Mouse (Mus musculus) brain, adult 2 months (tissue): ENCODE data around the gene Tcl1b5.
"Not testable (repeated sequence)": the region's sequence is repeated elsewhere in the genome, so short reads cannot be mapped to it uniquely, and the experiment has no call there.

Experiments used
- DNase-seq: peaks from one replicate; pipeline ENCODE4 v3.0.0; 2011; ENCODE audit warnings: low read depth, low spot score

Gene Tcl1b5

DNA sequence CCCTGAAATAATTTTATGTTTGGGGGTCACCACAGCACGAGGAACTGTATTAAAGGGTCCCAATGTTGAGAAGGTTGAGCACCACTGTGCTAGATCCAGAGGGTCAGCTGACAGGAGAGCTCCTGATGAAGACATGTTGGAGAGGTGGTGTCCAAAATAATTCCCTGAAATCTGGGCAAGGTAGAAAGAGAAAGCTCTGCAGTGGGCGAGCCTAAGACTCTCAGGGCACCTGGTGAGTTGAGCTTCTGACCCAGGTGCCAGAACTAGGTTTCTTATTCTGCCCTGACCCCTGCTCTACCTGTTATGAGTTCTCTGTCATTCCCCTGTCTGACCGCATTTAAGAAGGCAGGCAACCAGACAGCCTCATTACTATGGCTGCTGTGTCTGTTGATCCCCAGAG is at the start of gene Tcl1b5:
TSS of gene Tcl1b5 (plus strand) at position 301 of the 400 bp plus-strand sequence.
- not testable (repeated sequence) for DNase-seq

DNA sequence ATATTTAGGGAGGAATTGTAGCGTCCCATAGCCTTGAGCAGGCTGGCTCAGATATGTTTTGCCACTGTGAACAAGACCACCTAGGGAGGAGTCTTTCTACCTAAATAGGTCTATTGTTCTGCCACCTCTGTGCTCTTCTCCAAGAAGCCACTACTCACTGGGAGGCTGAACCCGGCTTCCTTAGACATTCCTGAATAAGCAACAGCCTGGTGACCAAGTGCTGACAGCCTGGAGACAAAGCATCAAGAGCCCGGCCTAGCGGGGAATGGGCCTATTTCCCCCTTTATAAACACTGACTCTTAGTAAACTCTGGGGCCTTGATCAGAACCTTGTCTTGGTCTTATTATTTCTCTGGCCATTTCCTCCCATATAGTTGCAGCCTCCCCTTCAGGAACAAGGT is 49.6 kb upstream of the Tcl1b5 start:
- no peak for DNase-seq

DNA sequence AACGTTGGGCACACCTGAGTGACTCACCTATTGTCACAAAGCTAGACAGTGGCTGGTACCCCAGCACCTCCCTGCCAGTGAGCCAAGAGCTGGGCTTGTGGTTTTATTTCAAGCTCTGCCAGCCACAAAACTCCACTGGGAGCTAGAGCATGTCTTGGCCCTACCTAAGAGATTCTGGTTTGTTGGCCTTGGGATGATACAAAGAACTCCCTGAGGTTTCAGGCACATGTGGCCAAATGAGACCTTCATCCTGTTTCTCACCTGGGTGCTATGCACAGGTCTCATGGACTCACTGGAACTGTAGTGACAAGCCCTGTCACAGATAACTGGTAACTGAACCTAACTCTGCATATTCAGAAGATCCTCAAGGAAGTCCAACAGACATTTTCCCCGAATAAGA is 48.5 kb upstream of the Tcl1b5 start:
- DNase-seq, result no peak

DNA sequence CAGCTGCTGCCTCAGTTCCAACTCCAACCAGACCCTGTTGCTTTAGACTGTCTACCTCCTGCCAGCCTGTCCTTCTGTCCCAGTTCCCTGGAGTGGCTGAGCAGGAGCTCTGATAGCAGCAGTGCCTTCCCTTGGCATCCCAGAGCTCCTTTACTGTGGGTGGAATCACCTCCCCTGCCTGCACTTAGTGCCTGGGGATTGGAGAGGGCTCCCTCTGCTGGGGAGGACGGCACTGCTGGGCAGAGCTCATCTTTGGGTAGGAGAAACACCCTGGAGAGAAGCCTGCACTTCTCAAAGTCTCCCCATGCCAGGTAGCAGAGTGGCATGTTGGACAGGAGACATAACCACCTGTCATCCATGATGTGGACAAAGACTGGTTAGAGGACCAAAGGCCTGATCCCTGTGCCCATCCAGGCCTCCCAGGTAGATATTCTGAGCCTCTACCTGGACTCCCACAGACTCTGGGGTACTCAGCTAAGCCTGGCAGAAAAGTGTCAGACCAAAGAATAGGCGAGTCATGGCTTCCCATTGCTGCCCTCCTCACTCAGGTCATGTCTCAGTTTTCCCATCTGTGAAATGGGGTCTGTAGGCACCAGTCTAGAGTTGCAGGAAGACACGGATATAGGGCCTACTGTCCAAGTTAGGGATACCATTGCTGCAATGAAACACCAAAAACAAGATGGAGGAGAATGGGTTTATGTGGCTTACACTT is 46.5 kb upstream of the Tcl1b5 start:
- not testable (repeated sequence) for DNase-seq

DNA sequence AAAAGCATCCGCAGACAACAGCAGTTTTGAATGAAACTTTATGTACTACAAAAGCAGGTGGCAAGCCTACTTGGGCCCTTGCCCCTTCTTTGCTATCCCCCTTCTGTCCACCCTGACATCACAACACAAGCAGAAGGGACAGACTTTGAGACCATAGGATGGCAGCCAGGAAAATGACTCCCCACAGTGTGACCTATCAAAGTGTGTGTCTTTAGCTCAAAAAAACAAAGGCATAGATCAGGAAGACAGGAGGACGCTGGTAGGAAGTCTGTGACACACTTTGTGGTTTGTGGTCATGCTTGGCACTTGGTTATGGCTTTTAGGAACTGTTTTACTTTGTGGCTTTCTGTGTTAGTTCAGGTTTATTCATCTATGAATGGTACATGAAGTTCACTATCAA is 42.0 kb upstream of the Tcl1b5 start:
- not testable (repeated sequence) for DNase-seq

DNA sequence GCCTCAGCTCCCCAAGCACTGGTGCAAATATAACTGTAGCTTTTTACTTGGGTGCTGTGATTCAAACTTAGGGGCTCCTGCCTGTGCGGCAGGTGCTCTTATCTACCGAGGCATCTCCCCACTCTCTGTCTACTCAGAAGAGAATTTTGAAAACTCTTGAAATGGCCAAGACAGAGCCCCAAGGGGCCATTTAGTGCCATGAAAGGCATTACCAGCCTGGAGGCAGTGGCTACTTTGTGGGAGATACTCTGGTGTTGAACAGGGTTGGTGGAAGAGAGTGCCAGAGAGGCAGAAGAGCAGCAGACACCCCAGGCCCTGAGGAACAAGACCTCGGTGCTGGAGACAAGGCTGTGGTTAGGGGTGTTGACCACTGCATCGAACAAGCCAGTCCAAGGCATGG is 41.3 kb upstream of the Tcl1b5 start:
- not testable (repeated sequence) for DNase-seq

DNA sequence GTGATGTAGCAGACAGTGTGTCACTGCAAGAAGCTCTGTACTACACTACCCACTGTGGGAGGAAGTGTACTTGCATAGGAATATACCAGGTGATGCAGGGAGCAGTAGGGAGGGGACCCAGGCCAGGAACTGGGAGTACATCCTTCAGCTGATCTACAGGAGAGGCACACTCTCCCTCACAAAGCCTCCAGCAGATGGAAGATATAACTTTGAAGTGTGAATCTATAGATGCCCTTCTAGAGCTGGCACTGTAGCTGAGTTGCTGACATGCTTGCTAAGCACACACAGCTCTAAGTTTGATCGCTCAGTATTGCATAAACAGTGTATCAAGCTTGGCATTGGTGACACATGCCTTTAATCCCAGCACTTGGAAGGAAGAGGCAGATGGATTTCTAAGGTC is 38.4 kb upstream of the Tcl1b5 start:
- not testable (repeated sequence) for DNase-seq

DNA sequence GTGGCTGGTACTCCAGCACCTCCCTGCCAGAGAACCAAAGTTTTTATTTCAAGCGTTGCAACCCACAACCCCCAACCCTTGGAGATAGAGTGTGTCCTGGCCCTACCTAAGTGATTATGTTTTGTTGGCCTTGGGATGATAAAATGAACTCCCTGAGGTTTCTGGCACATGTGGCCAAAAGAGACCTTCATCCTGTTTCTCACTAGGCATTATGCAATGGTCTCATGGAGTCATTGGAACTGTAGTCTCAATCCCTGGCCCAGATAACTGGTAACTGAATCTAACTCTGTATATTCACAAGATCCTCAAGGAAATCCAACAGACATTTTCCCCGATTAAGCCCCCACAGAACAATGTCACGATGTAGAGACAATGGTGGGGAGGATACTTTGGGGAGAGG is 33.0 kb upstream of the Tcl1b5 start:
- DNase-seq, result no peak

DNA sequence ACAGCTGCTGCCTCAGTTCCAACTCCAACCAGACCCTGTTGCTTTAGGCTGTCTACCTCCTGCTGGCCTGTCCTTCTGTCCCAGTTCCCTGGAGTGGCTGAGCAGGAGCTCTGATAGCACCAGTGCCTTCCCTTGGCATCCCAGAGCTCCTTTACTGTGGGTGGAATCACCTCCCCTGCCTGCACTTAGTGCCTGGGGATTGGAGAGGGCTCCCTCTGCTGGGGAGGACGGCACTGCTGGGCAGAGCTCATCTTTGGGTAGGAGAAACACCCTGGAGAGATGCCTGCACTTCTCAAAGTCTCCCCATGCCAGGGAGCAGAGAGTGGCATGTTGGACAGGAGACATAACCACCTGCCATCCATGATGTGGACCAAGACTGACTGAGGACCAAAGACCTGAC is 31.2 kb upstream of the Tcl1b5 start:
- DNase-seq, result not testable (repeated sequence)

DNA sequence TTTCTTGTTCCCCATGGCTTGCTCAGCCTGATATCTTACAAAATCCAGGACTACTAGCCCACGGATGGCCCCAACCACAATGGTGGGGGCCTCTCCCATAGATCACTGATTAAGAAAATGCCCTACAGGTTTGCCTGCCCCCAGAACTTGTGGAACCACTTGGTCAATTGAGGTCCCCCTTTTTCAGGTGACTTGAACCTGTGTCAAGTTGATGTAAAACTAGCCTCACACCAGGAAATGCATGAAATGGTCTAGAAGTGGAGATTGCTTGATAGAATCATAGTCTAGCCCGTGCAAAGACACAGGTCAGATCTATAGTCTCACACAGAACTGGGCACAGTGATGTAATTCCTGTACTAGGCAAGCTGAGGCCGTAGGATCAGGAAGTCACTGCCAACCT is 30.4 kb upstream of the Tcl1b5 start, which contains the start of gene Tcl1b2:
TSS of gene Tcl1b2 (plus strand) at position 301 of the 400 bp plus-strand sequence.
- no peak for DNase-seq

DNA sequence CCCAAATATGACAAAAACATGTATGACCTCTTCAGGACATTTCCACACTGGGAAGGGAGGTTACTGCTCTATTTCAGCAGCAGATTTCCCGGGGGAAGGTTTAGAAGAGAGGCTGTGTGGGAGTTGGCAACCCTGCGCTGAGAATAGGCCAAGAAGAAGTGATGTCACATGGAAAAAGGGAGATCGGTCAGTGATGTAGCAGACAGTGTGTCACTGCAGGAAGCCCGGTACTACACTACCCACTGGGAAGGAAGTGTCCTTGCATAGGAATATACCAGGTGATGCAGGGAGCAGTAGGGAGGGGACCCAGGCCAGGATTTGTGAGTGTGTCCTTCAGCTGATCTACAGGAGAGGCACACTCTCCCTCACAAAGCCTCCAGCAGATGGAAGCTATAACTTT is 20.9 kb upstream of the Tcl1b5 start:
- DNase-seq, result peak; percentile 45

DNA sequence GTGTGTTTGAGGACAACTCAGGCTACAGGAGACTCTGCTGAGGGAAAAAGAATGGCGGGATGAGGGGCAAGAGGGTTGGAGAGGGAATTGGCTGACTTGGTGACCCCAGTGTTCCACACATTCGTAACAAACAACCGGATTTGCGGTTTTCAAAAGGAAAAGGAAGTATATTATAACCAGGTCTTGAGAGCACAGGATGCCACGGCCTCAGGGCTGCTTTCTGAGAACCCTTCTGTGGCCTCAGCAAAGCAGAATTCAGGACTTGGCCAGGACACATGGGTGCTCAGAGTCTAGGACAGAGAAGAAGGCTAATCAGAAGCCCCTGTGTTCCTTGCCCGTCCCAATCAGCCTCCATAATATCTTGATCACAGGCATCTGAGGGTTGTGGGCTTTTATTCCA is 17.3 kb upstream of the Tcl1b5 start:
- DNase-seq, result no peak

DNA sequence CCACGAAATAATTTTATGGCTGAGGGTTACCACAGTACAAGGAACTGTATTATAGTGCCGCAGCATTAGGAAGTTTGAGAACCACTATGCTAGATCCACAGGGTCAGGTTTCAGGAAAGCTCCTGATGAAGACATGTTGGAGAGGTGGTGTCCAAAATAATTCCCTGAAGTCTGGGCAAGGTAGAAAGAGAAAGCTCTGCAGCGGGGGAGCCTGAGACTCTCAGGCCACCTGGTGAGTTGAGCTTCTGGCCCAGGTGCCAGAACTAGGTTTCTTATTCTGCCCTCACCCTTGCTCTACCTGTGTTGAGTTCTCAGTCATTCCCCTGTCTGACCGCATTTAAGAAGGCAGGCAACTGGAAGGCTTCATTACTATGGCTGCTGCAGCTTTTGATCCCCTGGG is 16.8 kb upstream of the Tcl1b5 start, which contains the start of gene Tcl1b1:
TSS of gene Tcl1b1 (plus strand) at position 301 of the 400 bp plus-strand sequence.
- no peak for DNase-seq

DNA sequence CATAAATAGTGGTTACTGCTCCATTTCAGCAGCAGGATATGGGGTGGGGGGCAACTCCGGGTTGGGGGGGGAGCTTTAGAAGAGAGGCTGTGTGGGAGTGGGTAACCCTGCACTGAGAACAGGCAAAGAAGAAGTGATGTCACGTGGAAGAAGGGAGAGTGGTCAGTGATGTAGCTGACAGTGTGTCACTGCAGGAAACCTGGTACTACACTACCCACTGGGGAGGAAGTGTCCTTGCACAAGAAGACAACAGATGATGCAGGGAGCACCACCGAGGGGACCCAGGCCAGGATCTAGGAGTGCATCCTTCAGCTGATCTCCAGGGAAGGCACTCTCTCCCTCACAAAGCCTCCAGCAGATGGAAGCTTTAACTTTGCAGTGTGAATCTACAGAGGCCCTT is 9.4 kb upstream of the Tcl1b5 start:
- DNase-seq, result no peak

DNA sequence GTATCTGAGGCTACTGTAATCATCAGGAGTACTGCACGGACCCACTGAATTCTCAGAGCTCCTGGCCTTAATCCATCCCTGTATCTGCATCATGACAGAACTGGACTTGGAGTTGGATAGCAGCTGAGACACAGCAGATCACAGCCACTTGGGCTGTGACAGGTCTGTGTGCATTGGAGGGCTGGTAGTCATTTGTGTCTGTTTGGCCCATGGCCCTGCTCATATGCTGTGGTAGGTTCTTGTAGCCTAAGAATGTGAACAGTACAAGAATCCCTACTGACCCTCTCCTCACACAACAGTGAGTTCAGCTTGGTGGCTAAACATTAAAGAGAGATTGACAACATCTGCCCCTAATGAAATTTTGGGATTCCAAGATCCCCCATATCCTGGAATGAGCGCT is 2.8 kb upstream of the Tcl1b5 start:
- no peak for DNase-seq

DNA sequence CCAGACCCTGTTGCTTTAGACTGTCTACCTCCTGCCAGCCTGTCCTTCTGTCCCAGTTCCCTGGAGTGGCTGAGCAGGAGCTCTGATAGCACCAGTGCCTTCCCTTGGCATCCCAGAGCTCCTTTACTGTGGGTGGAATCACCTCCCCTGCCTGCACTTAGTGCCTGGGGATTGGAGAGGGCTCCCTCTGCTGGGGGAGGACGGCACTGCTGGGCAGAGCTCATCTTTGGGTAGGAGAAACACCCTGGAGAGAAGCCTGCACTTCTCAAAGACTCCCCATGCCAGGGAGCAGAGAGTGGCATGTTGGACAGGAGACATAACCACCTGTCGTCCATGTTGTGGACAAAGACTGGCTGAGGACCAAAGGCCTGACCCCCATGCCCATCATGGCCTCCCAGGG is 1.8 kb upstream of the Tcl1b5 start:
- DNase-seq, result peak; percentile 1

DNA sequence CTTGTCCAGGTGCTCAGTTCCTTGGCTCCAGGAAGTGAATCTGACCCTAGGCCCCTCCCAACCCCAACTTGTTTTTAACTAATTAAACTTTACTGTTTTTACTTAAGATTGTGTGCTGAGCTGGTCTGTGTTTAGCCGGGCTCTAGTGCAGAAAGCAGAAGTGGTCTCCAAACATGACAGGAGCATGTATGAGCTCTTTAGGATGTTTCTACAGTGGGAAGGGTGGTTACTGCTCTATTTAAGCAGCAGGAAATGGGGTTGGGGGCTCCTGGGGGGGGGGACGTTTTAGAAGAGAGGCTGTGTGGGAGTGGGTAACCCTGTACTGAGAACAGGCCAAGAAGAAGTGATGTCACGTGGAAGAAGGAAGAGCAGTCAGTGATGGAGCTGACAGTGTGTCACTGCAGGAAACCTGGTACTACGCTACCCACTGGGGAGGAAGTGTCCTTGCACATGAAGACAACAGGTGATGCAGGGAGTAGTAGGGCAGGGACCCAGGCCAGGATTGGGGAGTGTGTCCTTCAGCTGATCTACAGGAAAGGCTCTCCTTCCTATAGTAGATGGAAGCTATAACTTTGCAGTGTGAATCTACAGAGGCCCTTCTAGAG is 5.0 kb downstream of the Tcl1b5 start:
- DNase-seq, result not testable (repeated sequence)

DNA sequence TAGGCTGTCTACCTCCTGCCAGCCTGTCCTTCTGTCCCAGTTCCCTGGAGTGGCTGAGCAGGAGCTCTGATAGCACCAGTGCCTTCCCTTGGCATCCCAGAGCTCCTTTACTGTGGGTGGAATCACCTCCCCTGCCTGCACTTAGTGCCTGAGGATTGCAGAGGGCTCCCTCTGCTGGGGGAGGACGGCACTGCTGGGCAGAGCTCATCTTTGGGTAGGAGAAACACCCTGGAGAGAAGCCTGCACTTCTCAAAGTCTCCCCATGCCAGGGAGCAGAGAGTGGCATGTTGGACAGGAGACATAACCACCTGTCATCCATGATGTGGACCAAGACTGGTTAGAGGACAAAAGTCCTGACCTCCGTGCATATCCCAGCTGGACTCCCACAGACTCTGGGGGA is 12.8 kb downstream of the Tcl1b5 start:
- not testable (repeated sequence) for DNase-seq

DNA sequence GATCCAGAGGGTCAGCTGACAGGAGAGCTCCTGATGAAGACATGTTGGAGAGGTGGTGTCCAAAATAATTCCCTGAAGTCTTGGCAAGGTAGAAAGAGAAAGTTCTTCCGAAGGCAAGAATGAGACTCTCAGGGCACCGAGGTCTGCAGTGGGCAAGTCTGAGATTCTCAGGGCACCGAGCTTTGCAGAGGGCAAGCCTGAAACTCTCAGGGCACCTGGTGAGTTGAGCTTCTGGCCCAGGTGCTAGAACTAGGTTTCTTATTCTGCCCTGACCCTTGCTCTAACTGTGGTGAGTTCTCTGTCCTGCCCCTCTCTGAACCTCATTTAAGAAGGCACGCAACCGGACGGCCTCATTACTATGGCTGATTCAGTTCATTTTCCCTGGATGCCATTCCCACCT is 14.6 kb downstream of the Tcl1b5 start, which contains the start of gene Tcl1b3:
TSS of gene Tcl1b3 (plus strand) at position 301 of the 400 bp plus-strand sequence.
- DNase-seq, result not testable (repeated sequence)

DNA sequence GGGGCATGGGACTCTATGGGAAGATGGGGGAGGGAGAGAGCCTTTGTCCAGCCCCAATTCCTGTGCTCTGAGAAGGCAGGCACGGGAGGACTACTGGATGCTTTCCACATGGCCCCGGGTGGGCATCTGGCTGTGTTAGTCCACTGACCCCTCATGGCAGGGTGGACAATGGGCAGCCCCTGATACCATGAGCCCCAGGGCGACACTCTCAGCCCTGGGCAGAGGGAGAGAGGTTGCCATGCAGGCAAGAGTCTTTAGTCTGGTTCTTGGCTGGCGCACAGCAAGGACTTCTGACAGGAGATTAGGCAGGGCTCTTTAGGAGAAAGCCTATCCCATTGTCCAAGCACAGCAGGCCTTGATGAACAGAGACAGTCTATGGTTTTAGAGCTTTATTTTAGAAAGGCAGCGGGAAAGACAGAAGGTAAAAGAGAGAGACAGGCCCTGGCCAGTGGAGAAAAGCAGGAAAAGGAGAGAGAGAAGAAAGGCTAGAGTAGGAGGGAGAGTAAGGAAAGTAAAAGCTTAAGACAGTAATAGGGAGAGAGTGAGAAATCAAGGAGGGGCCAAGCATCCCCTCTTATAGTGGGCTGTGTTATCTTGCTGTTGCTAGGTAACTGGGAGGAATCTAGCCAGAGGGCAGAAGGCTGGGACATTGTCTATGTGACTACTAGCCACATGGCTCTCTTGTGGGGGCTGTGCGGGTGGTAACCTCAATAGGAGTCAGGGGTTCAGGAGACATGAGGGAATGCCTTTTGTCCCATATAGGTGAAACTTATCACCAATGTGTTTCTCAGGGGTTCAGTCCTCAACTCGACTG is 23.7 kb downstream of the Tcl1b5 start:
- not testable (repeated sequence) for DNase-seq

DNA sequence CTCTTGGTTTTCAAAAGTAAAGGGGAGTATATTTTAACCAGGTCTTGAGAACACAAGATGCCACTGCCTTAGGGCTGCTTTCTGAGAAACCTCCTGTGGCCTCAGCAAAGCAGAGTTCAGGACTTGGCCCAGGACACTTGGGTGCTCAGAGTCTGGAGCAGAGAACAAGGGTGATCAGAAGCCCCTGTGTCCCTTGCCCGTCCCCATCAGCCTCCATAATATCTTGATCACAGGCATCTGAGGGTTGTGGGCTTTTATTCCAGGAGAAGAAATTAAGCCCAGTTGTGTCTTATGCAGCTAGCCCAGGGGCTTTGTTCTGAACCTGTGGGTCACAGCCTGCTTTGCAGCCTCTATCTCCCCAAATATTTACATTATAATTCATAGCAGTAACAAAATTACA is 25.5 kb downstream of the Tcl1b5 start, which contains the start of gene Tcl1b4:
TSS of gene Tcl1b4 (plus strand) at position 301 of the 400 bp plus-strand sequence.
- not testable (repeated sequence) for DNase-seq

DNA sequence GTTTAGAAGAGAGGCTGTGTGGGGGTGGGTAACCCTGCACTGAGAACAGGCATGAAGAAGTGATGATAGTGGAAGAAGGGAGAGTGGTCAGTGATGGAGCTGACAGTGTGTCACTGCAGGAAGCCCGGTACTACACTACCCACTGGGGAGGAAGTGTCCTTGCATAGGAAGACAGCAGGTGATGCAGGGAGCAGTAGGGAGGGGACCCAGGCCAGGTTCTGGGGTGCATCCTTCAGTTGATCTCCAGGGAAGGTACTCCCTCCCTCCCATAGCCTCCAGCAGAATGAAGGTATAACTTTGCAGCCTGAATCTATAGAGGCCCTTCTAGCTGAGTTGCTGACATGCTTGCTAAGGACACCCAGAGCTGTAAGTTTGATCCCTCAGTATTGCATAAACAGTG is 30.9 kb downstream of the Tcl1b5 start:
- no peak for DNase-seq
